Mouse (Mus musculus): ENCODE measurements at regions not wholly inside any gene's neighbourhood (a gene's known extent, or its start where the extent isn't known, plus 50 kb on each side); places are given as distances from the start of the nearest gene placed in this dataset.

GRCm38 (mm10) chr9:93589581-93589980, 948.3 kb downstream of the 1190002N15Rik start:
- DNase-seq (ENCODE audit: extremely low read depth, low read depth, low spot score) = peak; percentile 83

- DNase-seq (ENCODE audit: extremely low read depth, low read depth, low spot score) = peak; percentile 58
These were observed 949.9 kb downstream of the 1190002N15Rik start for GRCm38 (mm10) chr9:93587964-93588363.

GRCm38 (mm10) chr9:93586871-93587270, 951.0 kb downstream of the 1190002N15Rik start:
- DNase-seq (ENCODE audit: extremely low read depth, low read depth, low spot score) = peak; percentile 67

GRCm38 (mm10) chr9:93584591-93584990, 953.3 kb downstream of the 1190002N15Rik start:
- no peak for DNase-seq (ENCODE audit: extremely low read depth, low read depth, low spot score)
